Mouse (Mus musculus) thymus, postnatal 4 days (tissue): ENCODE measurements around the gene Irx2.

Experiments used
- DNase-seq: peaks from one replicate; pipeline ENCODE4 v3.0.0; 2021

Irx2 gene

GRCm38 (mm10) chr13:72628462-72628916, at the start of gene Irx2:
TSS of gene Irx2 (plus strand) at chr13:72628820.
- no peak for DNase-seq

GRCm38 (mm10) chr13:72581276-72581675, 47.3 kb upstream of the Irx2 start:
- no peak for DNase-seq

GRCm38 (mm10) chr13:72592526-72592925, 36.1 kb upstream of the Irx2 start:
- no peak for DNase-seq

GRCm38 (mm10) chr13:72593310-72593709, 35.3 kb upstream of the Irx2 start:
- no peak for DNase-seq

GRCm38 (mm10) chr13:72593710-72594111, 34.9 kb upstream of the Irx2 start:
- DNase-seq = no peak

- no peak for DNase-seq
Measured at GRCm38 (mm10) chr13:72599254-72599653, 29.4 kb upstream of the Irx2 start.

- DNase-seq = no peak
Measured at GRCm38 (mm10) chr13:72608706-72609105, 19.9 kb upstream of the Irx2 start.

GRCm38 (mm10) chr13:72610277-72610676, 18.3 kb upstream of the Irx2 start:
- no peak for DNase-seq

- no peak for DNase-seq
Measured at GRCm38 (mm10) chr13:72623926-72624846, 4.4 kb upstream of the Irx2 start.

GRCm38 (mm10) chr13:72624847-72625170, 3.8 kb upstream of the Irx2 start:
- no peak for DNase-seq

GRCm38 (mm10) chr13:72625236-72625950, 3.2 kb upstream of the Irx2 start:
- no peak for DNase-seq

GRCm38 (mm10) chr13:72627391-72628321, 964 bp upstream of the Irx2 start:
- DNase-seq = peak; percentile 36

- DNase-seq = no peak
Measured at GRCm38 (mm10) chr13:72628935-72629631, 463 bp downstream of the Irx2 start.

GRCm38 (mm10) chr13:72629806-72630205, 1.2 kb downstream of the Irx2 start:
- DNase-seq = no peak

- DNase-seq = no peak
Measured at GRCm38 (mm10) chr13:72630501-72631372, 2.1 kb downstream of the Irx2 start.

- DNase-seq = no peak
Measured at GRCm38 (mm10) chr13:72631373-72632021, 2.9 kb downstream of the Irx2 start.

GRCm38 (mm10) chr13:72632361-72632760, 3.7 kb downstream of the Irx2 start:
- no peak for DNase-seq

GRCm38 (mm10) chr13:72633097-72633496, 4.5 kb downstream of the Irx2 start:
- DNase-seq = no peak

GRCm38 (mm10) chr13:72634752-72635315, 6.2 kb downstream of the Irx2 start:
- DNase-seq = no peak

GRCm38 (mm10) chr13:72636331-72636851, 7.8 kb downstream of the Irx2 start:
- no peak for DNase-seq
